In genomic region chr1:92223956-92224891, GRCm38 (mm10) we compare ENCODE assay signal across 11 mouse cellular contexts. TPM values are rescaled to one million over a fixed set of nuclear protein-coding genes. Genes with fewer than 3 reads are reported as not detected.
DNase-seq lines count a peak whose midpoint lies in the region; ATAC-seq lines count a peak whose summit lies in the region.
"Had no signal": no experiment of that assay in that cellular context is flagged by ENCODE, and none has a peak within 500 bp of the region (broad histone marks: within the 10 kb centered on the region; RNA-seq: fewer than 3 reads in every experiment).

No protein-coding gene starts in this region.

- under 1% methylated on average over 17 of the region's 17 CpGs for WGBS in forebrain, embryonic 14.5 days
- WGBS in neural tube, embryonic 12.5 days = 23% methylated on average over 17 of the region's 17 CpGs
- WGBS in kidney, embryonic 15.5 days = 54% methylated on average over 17 of the region's 17 CpGs

- H3K27me3 ChIP-seq in forebrain, embryonic 14.5 days (replicated peaks; ENCODE audit: control insufficient read depth, insufficient read depth, low read length) = no peaks in the 10 kb centered on the region
- H3K27me3 ChIP-seq in neural tube, embryonic 12.5 days (replicated peaks) = peaks cover 58% of the 10 kb centered on the region
- no peaks in the 10 kb centered on the region for H3K27me3 ChIP-seq in kidney, embryonic 15.5 days

- peak overlapping the region; percentile 75 for H3K27ac ChIP-seq in forebrain, embryonic 14.5 days (ENCODE audit: low read depth, low read length)
- no peak overlapping the region for H3K27ac ChIP-seq in neural tube, embryonic 12.5 days
- no peak overlapping the region for H3K27ac ChIP-seq in kidney, embryonic 15.5 days
- H3K27ac ChIP-seq: layer of hippocampus, adult 2 months had no signal

- 0 out of 2 replicates have a peak overlapping the region, but pooled peaks have one; percentile 9 for H3K9ac ChIP-seq in forebrain, embryonic 14.5 days (ENCODE audit: low read length)
- H3K9ac ChIP-seq in neural tube, embryonic 12.5 days = no peak overlapping the region
- H3K9ac ChIP-seq in kidney, embryonic 15.5 days = no peak overlapping the region

- H3K36me3 ChIP-seq in forebrain, embryonic 14.5 days (ENCODE audit: control insufficient read depth, insufficient read depth, low read length) = no peaks in the 10 kb centered on the region
- H3K36me3 ChIP-seq in neural tube, embryonic 12.5 days = no peaks in the 10 kb centered on the region
- no peaks in the 10 kb centered on the region for H3K36me3 ChIP-seq in kidney, embryonic 15.5 days

- no peak overlapping the region for H3K4me3 ChIP-seq in forebrain, embryonic 14.5 days (ENCODE audit: low read depth, low read length)
- no peak overlapping the region; the same call in 1 of the 2 replicates for H3K4me3 ChIP-seq in neural tube, embryonic 12.5 days
- H3K4me3 ChIP-seq in kidney, embryonic 15.5 days (replicated peaks) = no peak overlapping the region
- H3K4me3 ChIP-seq: layer of hippocampus, adult 2 months had no signal

- 0 out of 2 replicates have a peak overlapping the region, but pooled peaks have one; percentile 1 for H3K4me2 ChIP-seq in forebrain, embryonic 14.5 days (ENCODE audit: low read length)
- peak overlapping the region; percentile 35 for H3K4me2 ChIP-seq in neural tube, embryonic 12.5 days (replicated peaks)
- H3K4me2 ChIP-seq in kidney, embryonic 15.5 days = no peak overlapping the region

- peak; percentile 31 for DNase-seq in embryo, embryonic 10.5 days (ENCODE audit: low spot score)
- peak; percentile 83 for DNase-seq in forebrain, embryonic 14.5 days (ENCODE audit: low spot score)
- DNase-seq in left cerebral cortex, adult 8-10 months (ENCODE audit: low spot score in 2 of 2) = peak; percentile 32 to 52
- DNase-seq in heart, postnatal 14 days = no peak
- DNase-seq in adrenal gland, adult 2 months = no peak
- DNase-seq in adrenal gland, postnatal 14 days = no peak
- DNase-seq: heart, adult 18-20 months; lung, postnatal 4 days had no signal

- no peaks in the 10 kb centered on the region for H3K9me3 ChIP-seq in forebrain, embryonic 14.5 days (replicated peaks; ENCODE audit: control insufficient read depth, low read length)
- H3K9me3 ChIP-seq in neural tube, embryonic 12.5 days = no peaks in the 10 kb centered on the region
- H3K9me3 ChIP-seq in kidney, embryonic 15.5 days (replicated peaks) = no peaks in the 10 kb centered on the region

- H3K4me1 ChIP-seq in forebrain, embryonic 14.5 days (ENCODE audit: control insufficient read depth, insufficient read depth, low read length) = peaks cover 15% of the 10 kb centered on the region
- peaks cover 17% of the 10 kb centered on the region for H3K4me1 ChIP-seq in neural tube, embryonic 12.5 days
- no peaks in the 10 kb centered on the region for H3K4me1 ChIP-seq in kidney, embryonic 15.5 days

- ATAC-seq in forebrain, embryonic 14.5 days = peak; percentile 94
- peak; percentile 89 for ATAC-seq in neural tube, embryonic 12.5 days (ENCODE audit: low FRiP score, low read depth)
- ATAC-seq in kidney, embryonic 15.5 days (replicated peaks; ENCODE audit: low FRiP score) = no peak

- intact Hi-C loops in heart, postnatal 14 days (cut with DNase I) = no loop called here

RNA-seq across cellular contexts. Expression of gene Hdac4, which starts 28.7 kb away (rescaled TPM):
- 16.5 and 22.7 TPM in 2 replicates for polyA plus RNA-seq in forebrain, embryonic 14.5 days (2014; fragmentation: Nextera tagmentation; extraction: Ambion mirVana)
- 10 to 100 TPM; 81.5 to 98.0 (median 88.2) TPM for total RNA-seq in left cerebral cortex, adult 8-10 months (2022)
- 26.6 and 27.1 TPM in 2 replicates for polyA plus RNA-seq in neural tube, embryonic 12.5 days (2016; fragmentation: Nextera tagmentation; extraction: Ambion mirVana)
- 10 to 100 TPM; 35.4 to 36.2 TPM for total RNA-seq in heart, postnatal 14 days (2021)
- 10 to 100 TPM; 57.4 to 90.9 TPM for total RNA-seq in adrenal gland, adult 2 months (2021)
- polyA plus RNA-seq in adrenal gland, adult 2 months (2012; rRNA removed) = 55.5 and 81.4 TPM in 2 replicates
- polyA plus RNA-seq in kidney, embryonic 15.5 days (2015; fragmentation: Nextera tagmentation; extraction: Ambion mirVana) = 16.6 and 18.1 TPM in 2 replicates
- total RNA-seq in adrenal gland, postnatal 14 days (2021) = 70.1 and 70.3 TPM in 2 replicates

Comparison
In these comparisons a context has a peak if more than half of its experiments do, and no peak if none do; other contexts are left out.
1. DNase-seq: peak in embryo, embryonic 10.5 days (single experiment), forebrain, embryonic 14.5 days (single experiment) and left cerebral cortex, adult 8-10 months (2 of 2); none in heart, postnatal 14 days (0 of 2), adrenal gland, adult 2 months (single experiment) and adrenal gland, postnatal 14 days (single experiment).